Mouse (Mus musculus) heart, postnatal 36 days (tissue): Measurements from ENCODE around the gene Eif4h. TPM values are rescaled to one million over a fixed set of nuclear protein-coding genes. Genes with fewer than 3 reads are reported as not detected.

ENCODE experiments used
- DNase-seq, 2 experiments: peaks; one replicate each; pipeline ENCODE4 v3.0.0; 2021 to 2022
- intact Hi-C: fragments of 180-260 bp; cut with DNase I; formaldehyde crosslinking; loops from one replicate; pipeline ENCODE4 v1.15.1; 2025
- total RNA-seq, 2 experiments: library from RNA; stranded (reverse); gene quantifications; 2 replicates each; pipeline ENCODE4 v1.2.3; 2021

The Eif4h gene
- 100 to 1,000 TPM; 143 to 145 TPM for total RNA-seq

- intact Hi-C loops = no loop called here
- peak; percentile 98 for DNase-seq
Measured at GRCm38 (mm10) chr5:134639269-134639682, at the start of gene Eif4h. TSS of gene Eif4h (minus strand) at chr5:134639490.

GRCm38 (mm10) chr5:134688718-134689284 is 49.5 kb upstream of the Eif4h start:
- peak; percentile 99 for DNase-seq
- intact Hi-C loops = loop anchor here (1.0 to 5.0 kb wide), 2 partner anchors 12 to 46 kb away; no protein-coding TSS in a partner anchor

GRCm38 (mm10) chr5:134688086-134688717 is 48.9 kb upstream of the Eif4h start, which contains the start of gene Limk1:
TSS of gene Limk1 (minus strand) at chr5:134688598.
- intact Hi-C loops = loop anchor here (1.0 to 5.0 kb wide), 2 partner anchors 12 to 46 kb away; no protein-coding TSS in a partner anchor
- DNase-seq = no peak

GRCm38 (mm10) chr5:134687187-134687586 is 47.9 kb upstream of the Eif4h start:
- intact Hi-C loops = loop anchor here (5.0 kb wide), 1 partner anchor 45 kb away; no protein-coding TSS in a partner anchor
- DNase-seq = no peak

- no peak for DNase-seq
- intact Hi-C loops = loop anchor here (5.0 kb wide), 1 partner anchor 44 kb away; no protein-coding TSS in a partner anchor
Measured at GRCm38 (mm10) chr5:134686541-134686940, 47.3 kb upstream of the Eif4h start.

DNA sequence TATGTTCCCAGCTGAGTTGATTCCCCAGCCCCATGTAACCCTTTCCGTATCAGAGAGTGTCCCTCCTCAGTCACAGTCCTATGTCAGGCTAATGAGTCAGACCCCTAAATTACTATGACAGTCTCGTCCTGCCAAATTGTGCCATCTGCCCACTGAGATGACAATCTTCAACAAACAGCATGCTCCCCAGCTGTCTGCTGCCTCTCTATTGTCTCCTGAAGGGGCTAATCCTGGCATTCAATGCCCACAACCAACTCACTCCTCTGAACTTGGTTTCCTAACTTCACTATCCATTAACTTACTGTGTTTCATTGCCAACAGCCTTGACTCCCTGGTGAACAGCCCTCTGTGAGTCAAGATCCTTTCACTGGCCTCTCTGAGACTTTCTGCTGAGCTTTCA is 45.1 kb upstream of the Eif4h start:
- DNase-seq = no peak
- intact Hi-C loops = no loop called here

GRCm38 (mm10) chr5:134683813-134684212 is 44.5 kb upstream of the Eif4h start:
- intact Hi-C loops = no loop called here

GRCm38 (mm10) chr5:134680238-134680637 is 40.9 kb upstream of the Eif4h start:
- DNase-seq = no peak
- intact Hi-C loops = no loop called here

More at GRCm38 (mm10) chr5:134683813-134684212, 44.5 kb upstream of the Eif4h start:
- DNase-seq = no peak

DNA sequence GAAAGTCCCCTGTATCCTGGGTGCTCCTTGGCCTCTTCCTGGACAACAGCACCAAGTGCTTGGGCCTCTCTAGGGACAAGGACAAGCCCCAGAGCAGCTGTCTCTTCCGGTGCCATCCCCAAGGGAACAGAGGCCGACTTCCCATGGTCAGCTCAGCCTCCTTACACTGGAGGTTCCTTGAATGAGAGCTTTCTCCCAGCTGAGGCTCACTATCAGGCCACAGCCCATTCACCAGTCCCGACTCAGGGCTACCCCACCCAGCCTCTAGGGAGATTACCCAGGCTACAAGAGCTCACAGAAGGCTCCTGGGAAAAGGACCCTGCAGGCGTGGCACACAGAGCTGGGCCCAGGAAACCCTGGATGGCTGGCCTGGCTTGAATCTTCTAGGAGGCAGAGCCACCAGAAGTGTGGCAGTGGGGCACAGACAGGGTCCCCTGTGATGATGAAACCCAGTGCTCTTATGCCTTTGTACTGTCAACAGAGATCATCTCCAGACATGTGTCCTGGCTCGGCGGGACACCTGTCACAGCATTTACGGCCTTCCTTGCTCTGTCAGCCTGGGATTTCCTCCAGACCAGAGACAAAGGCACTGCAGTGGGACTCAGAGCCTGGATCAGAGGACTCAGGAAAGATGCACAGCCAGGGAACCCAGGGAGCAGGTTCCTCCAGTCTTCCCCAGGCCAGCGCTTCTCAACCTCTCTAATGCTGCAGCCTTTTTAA is 39.7 kb upstream of the Eif4h start:
- peak; percentile 24 to 45 for DNase-seq
- intact Hi-C loops = no loop called here

- intact Hi-C loops = no loop called here
- DNase-seq = peak; percentile 51 to 66
Measured at GRCm38 (mm10) chr5:134678031-134678430, 38.7 kb upstream of the Eif4h start.

DNA sequence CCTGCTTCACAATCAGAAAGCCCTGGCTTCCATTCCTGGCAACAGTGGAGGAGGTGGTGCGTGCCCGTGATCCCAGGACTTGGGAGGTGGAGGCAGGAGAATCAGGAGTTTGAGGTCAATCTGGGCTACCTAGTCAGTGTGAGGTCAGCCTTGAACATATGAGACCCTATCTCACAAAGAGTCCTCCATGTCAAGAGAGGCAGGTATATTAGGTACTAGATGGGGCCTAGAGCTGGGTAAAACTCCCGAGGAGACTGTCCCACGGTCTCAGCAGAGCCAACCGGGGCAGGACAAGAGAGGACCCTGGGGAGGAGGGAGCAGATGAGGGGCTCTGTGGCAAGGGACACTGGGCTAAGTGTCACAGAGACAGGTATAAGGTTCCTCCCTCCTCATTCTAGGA is 38.2 kb upstream of the Eif4h start:
- no peak for DNase-seq
- intact Hi-C loops = no loop called here

GRCm38 (mm10) chr5:134675956-134676759 is 36.9 kb upstream of the Eif4h start:
- intact Hi-C loops = loop anchor here (1.0 kb wide), 1 partner anchor 12 kb away; the partner anchor contains the start of gene Limk1
- DNase-seq = peak; percentile 86 to 88

- DNase-seq = no peak
- intact Hi-C loops = no loop called here
Measured at GRCm38 (mm10) chr5:134674977-134675376, 35.7 kb upstream of the Eif4h start.

DNA sequence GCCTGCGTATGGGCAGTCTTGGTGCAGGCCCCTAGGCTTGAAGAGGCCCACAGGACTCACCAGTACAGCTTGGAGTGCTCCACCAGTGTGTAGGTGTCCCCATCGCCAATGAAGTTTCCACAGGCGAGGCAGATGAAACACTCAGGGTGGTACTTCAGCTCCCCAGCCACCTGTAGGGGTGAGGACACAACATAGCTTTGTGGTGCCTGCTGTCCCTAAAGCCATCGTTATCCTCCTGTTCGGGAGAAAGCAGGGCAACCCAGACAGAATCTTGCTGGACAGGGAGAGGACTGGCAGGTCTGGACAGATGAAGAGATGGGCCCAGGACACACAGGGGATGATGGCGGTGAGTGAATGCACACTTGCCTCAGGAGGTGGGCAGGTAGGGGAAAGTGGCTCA is 33.3 kb upstream of the Eif4h start:
- no peak for DNase-seq
- intact Hi-C loops = no loop called here

DNA sequence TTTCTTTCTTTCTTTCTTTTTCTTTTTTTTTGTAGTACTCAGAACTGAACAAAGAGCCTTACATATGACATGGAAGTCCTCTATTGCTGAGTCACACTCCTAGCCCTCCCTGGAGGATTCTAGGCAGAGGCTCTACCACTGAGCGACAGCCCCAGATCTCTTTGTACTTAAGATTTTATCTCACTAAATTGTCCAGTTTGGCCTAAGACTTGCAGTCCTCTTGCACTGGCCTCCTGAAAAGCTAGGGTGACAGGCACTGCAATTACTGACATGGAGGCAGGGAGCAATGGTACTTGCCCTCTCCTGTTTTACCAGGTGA is 32.9 kb upstream of the Eif4h start:
- intact Hi-C loops = no loop called here
- no peak for DNase-seq

- intact Hi-C loops = no loop called here
- no peak for DNase-seq
Measured at GRCm38 (mm10) chr5:134671335-134672197, 32.3 kb upstream of the Eif4h start.

DNA sequence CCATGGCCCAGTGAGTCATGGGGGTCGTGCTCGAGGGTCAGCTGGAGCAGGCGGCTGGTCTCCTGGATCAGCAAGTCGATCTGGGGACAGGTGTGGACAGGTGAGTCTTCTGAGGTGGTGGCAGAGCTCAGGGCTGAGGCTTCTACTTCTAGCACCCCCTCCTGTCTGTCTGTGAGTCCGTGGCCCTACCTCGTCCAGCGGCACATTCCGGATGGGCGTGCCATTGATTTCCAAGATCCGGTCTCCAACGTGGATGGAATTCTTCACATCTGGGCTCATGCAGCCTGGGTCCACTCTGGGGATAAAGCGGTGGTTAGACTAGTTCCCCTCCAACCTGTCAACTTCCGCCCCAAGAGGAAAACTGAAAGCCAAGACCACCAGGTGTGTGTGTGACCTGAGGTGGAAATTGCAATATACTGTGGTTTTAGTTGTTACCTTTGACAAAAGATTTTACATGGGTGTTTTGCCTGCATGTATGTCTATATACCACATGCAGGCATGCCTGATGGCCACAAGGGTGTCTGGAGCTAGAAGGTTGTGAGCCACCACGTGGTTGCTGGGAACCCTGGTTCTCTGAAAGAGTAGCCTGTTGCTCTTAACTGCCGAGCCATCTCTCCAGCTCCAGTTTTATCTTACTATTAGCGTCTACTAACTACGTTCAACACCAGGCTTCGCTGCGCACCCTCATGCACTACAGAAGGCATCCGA is 29.9 kb upstream of the Eif4h start:
- intact Hi-C loops = loop anchor here (5.0 kb wide), 1 partner anchor 33 kb away; no protein-coding TSS in a partner anchor
- DNase-seq = no peak

DNA sequence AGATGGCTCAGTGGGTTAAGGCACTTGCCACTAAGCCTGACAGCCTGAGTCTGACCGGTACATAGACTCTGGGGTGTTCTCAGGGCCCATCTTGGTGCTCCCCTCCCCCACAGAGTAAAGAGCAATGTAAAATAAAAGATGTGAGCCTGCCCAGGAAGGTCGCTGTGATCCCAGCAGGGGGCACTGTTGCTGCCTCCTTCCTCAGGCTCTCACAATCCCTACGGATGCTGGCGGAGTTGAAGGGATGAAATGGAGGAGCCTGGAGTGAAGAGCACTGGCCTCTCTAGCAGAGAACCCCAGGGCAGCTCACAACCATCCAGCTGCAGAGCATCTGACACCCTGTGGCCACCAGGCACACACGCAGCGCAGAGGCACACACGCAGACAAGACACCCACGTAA is 29.2 kb upstream of the Eif4h start:
- intact Hi-C loops = loop anchor here (5.0 kb wide), 1 partner anchor 34 kb away; no protein-coding TSS in a partner anchor
- DNase-seq = peak in 1 of 2 experiments; percentile 29

- intact Hi-C loops = loop anchor here (5.0 kb wide), 1 partner anchor 41 kb away; no protein-coding TSS in a partner anchor
- no peak for DNase-seq
Measured at GRCm38 (mm10) chr5:134656708-134657107, 17.4 kb upstream of the Eif4h start.
